Mouse (Mus musculus) macrophage (primary cell): ENCODE results near the gene Dhh. TPM values are rescaled to one million over a fixed set of nuclear protein-coding genes. Genes with fewer than 3 reads are reported as not detected.

ENCODE experiments used
- polyA plus RNA-seq: library from polyadenylated mRNA; stranded (reverse); fragments of 250-400 nt; gene quantifications from 3 replicates; pipeline ENCODE4 v1.2.4, GENCODE M21; 2018; ENCODE audit warnings: inconsistent platforms

Dhh gene
- polyA plus RNA-seq, 1 experiment from 2014 or later: not detected

Other genes starting within 250 kb of the Dhh start
- 53.5 to 111 TPM (median 57.4 TPM) in 3 replicates for gene Ddx23, start 235.6 kb downstream of the Dhh start, polyA plus RNA-seq
- gene Rnd1, start 221.1 kb downstream of the Dhh start, polyA plus RNA-seq: 0.27 to 0.47 TPM (median 0.40 TPM) in 3 replicates
- gene Ccdc65, start 190.3 kb downstream of the Dhh start, polyA plus RNA-seq: 0.09 TPM in 1 of 3 replicates, not detected in the others
- 0.42 to 1.0 TPM (median 0.77 TPM) in 3 replicates for gene Fkbp11, start 170.3 kb downstream of the Dhh start, polyA plus RNA-seq
- gene Arf3, start 135.3 kb downstream of the Dhh start, polyA plus RNA-seq: 95.4 to 100 TPM (median 98.2 TPM) in 3 replicates
- not detected in 3 replicates for gene Wnt10b, start 120.4 kb downstream of the Dhh start, polyA plus RNA-seq
- not detected in 3 replicates for gene Wnt1, start 108.7 kb downstream of the Dhh start, polyA plus RNA-seq
- 0.06 TPM in 1 of 3 replicates, not detected in the others for gene Ddn, start 89.0 kb downstream of the Dhh start, polyA plus RNA-seq
- gene Prkag1, start 67.0 kb downstream of the Dhh start, polyA plus RNA-seq: 34.9 to 43.9 TPM (median 40.2 TPM) in 3 replicates
- 17.3 to 22.5 TPM (median 19.8 TPM) in 3 replicates for gene Kmt2d, start 27.3 kb downstream of the Dhh start, polyA plus RNA-seq
- 0.52 to 3.0 TPM (median 2.4 TPM) in 3 replicates for gene Rhebl1, start 4.0 kb downstream of the Dhh start, polyA plus RNA-seq
- gene Lmbr1l, start 19.7 kb upstream of the Dhh start, polyA plus RNA-seq: 3.7 to 9.6 TPM (median 5.5 TPM) in 3 replicates
- 371 to 1,063 TPM (median 789 TPM) in 3 replicates for gene Tuba1b, start 36.0 kb upstream of the Dhh start, polyA plus RNA-seq
- 0.27 TPM in 1 of 3 replicates, not detected in the others for gene Gm49450, start 55.0 kb upstream of the Dhh start, polyA plus RNA-seq
- 37.8 to 73.9 TPM (median 54.5 TPM) in 3 replicates for gene Tuba1a, start 55.2 kb upstream of the Dhh start, polyA plus RNA-seq
- 112 to 385 TPM (median 315 TPM) in 3 replicates for gene Tuba1c, start 131.4 kb upstream of the Dhh start, polyA plus RNA-seq
- 0.07 TPM in 1 of 3 replicates, not detected in the others for gene Prph, start 156.6 kb upstream of the Dhh start, polyA plus RNA-seq
- gene Troap, start 176.0 kb upstream of the Dhh start, polyA plus RNA-seq: 2.4 to 2.6 TPM in 2 of 3 replicates, not detected in the other
- not detected in 3 replicates for gene C1ql4, start 189.3 kb upstream of the Dhh start, polyA plus RNA-seq
- not detected in 3 replicates for gene Dnajc22, start 194.6 kb upstream of the Dhh start, polyA plus RNA-seq
- gene Spats2, start 227.4 kb upstream of the Dhh start, polyA plus RNA-seq: 2.7 to 4.0 TPM (median 3.2 TPM) in 3 replicates